Mouse (Mus musculus): ENCODE data around the gene Jmjd8. TPM values are rescaled to one million over a fixed set of nuclear protein-coding genes. Genes with fewer than 3 reads are reported as not detected.
"Not testable (repeated sequence)": the region's sequence is repeated elsewhere in the genome, so short reads cannot be mapped to it uniquely, and the experiment has no call there.

Jmjd8 gene
- total and polyA plus RNA-seq, 2 experiments from 2014 or later: 26.2 to 32.2 TPM

GRCm38 (mm10) chr17:25869954-25870353 lies 41.3 kb downstream of the Jmjd8 start:
- H3K36me3 ChIP-seq (replicated peaks; ENCODE audit: control insufficient read depth, insufficient read depth, low read length): 0 out of 2 replicates have a peak, but pooled peaks cover under 1% of the 10 kb centered on the region
- no peak overlapping the region for H3K4me3 ChIP-seq (ENCODE audit: low read depth, low read length)
- TF ChIP-seq CTCF (IDR thresholded peaks at IDR 0.05; ENCODE audit: low read depth): no peak
- TF ChIP-seq EP300 (IDR thresholded peaks at IDR 0.05; ENCODE audit: low read depth): no peak
- H3K9ac ChIP-seq (replicated peaks; ENCODE audit: low read depth, low read length): no peak overlapping the region
- ATAC-seq (ENCODE audit: insufficient read depth, low read depth) (no peak), DNase-seq (ENCODE audit: low spot score) (no peak)
- no peaks in the 10 kb centered on the region for H3K9me3 ChIP-seq (replicated peaks; ENCODE audit: control insufficient read depth, low read length)
- H3K4me1 ChIP-seq (ENCODE audit: control insufficient read depth, insufficient read depth): peaks cover 20% of the 10 kb centered on the region
- H3K27me3 ChIP-seq (ENCODE audit: control insufficient read depth, insufficient read depth, low read length): no peaks in the 10 kb centered on the region
- no peak overlapping the region for H3K4me2 ChIP-seq (ENCODE audit: low read depth, low read length)
- 90% methylated on average over 2 of the region's 2 CpGs for WGBS
- H3K27ac ChIP-seq (ENCODE audit: low read depth): no peak overlapping the region

- H3K4me2 ChIP-seq (ENCODE audit: low read depth, low read length); DNase-seq (ENCODE audit: low spot score); H3K9ac ChIP-seq (replicated peaks; ENCODE audit: low read depth, low read length); H3K9me3 ChIP-seq (replicated peaks; ENCODE audit: control insufficient read depth, low read length); H3K36me3 ChIP-seq (replicated peaks; ENCODE audit: control insufficient read depth, insufficient read depth, low read length); H3K27me3 ChIP-seq (ENCODE audit: control insufficient read depth, insufficient read depth, low read length); H3K4me3 ChIP-seq (ENCODE audit: low read depth, low read length); ATAC-seq (ENCODE audit: insufficient read depth, low read depth); H3K27ac ChIP-seq (ENCODE audit: low read depth): not testable (repeated sequence)
- H3K4me1 ChIP-seq (ENCODE audit: control insufficient read depth, insufficient read depth): peaks cover 23% of the 10 kb centered on the region
Observed at GRCm38 (mm10) chr17:25871566-25871965, 42.9 kb downstream of the Jmjd8 start.

- TF ChIP-seq CTCF (IDR thresholded peaks at IDR 0.05; ENCODE audit: low read depth) (no peak), EP300 (IDR thresholded peaks at IDR 0.05; ENCODE audit: low read depth) (no peak)
- no peak overlapping the region for H3K4me2 ChIP-seq (ENCODE audit: low read depth, low read length)
- H3K27ac ChIP-seq (ENCODE audit: low read depth): no peak overlapping the region
- no peak overlapping the region for H3K9ac ChIP-seq (replicated peaks; ENCODE audit: low read depth, low read length)
- ATAC-seq (ENCODE audit: insufficient read depth, low read depth) (no peak), DNase-seq (ENCODE audit: low spot score) (no peak)
- H3K4me1 ChIP-seq (ENCODE audit: control insufficient read depth, insufficient read depth): peaks cover 18% of the 10 kb centered on the region; the same call in 1 of the 2 replicates
- 81% methylated on average over 3 of the region's 3 CpGs for WGBS
- H3K4me3 ChIP-seq (ENCODE audit: low read depth, low read length): no peak overlapping the region
- no peaks in the 10 kb centered on the region for H3K27me3 ChIP-seq (ENCODE audit: control insufficient read depth, insufficient read depth, low read length)
- no peaks in the 10 kb centered on the region for H3K9me3 ChIP-seq (replicated peaks; ENCODE audit: control insufficient read depth, low read length)
- H3K36me3 ChIP-seq (replicated peaks; ENCODE audit: control insufficient read depth, insufficient read depth, low read length): no peaks in the 10 kb centered on the region
Observed at GRCm38 (mm10) chr17:25872676-25873075, 44.0 kb downstream of the Jmjd8 start.

GRCm38 (mm10) chr17:25873405-25874147 lies 44.9 kb downstream of the Jmjd8 start:
- ATAC-seq (ENCODE audit: insufficient read depth, low read depth) (no peak), DNase-seq (ENCODE audit: low spot score) (no peak)
- Histone ChIP-seq H3K4me1 (ENCODE audit: control insufficient read depth, insufficient read depth) (peaks cover 18% of the 10 kb centered on the region; the same call in 1 of the 2 replicates), H3K27ac (ENCODE audit: low read depth) (0 out of 2 replicates have a peak overlapping the region, but pooled peaks have one; percentile 21), H3K4me2 (ENCODE audit: low read depth, low read length) (no peak overlapping the region), H3K9me3 (replicated peaks; ENCODE audit: control insufficient read depth, low read length) (no peaks in the 10 kb centered on the region), H3K9ac (replicated peaks; ENCODE audit: low read depth, low read length) (no peak overlapping the region), H3K4me3 (ENCODE audit: low read depth, low read length) (no peak overlapping the region), H3K36me3 (replicated peaks; ENCODE audit: control insufficient read depth, insufficient read depth, low read length) (no peaks in the 10 kb centered on the region), H3K27me3 (ENCODE audit: control insufficient read depth, insufficient read depth, low read length) (no peaks in the 10 kb centered on the region)
- WGBS: 76% methylated on average over 11 of the region's 11 CpGs
- TF ChIP-seq EP300 (IDR thresholded peaks at IDR 0.05; ENCODE audit: low read depth) (no peak), CTCF (IDR thresholded peaks at IDR 0.05; ENCODE audit: low read depth) (no peak)

DNA sequence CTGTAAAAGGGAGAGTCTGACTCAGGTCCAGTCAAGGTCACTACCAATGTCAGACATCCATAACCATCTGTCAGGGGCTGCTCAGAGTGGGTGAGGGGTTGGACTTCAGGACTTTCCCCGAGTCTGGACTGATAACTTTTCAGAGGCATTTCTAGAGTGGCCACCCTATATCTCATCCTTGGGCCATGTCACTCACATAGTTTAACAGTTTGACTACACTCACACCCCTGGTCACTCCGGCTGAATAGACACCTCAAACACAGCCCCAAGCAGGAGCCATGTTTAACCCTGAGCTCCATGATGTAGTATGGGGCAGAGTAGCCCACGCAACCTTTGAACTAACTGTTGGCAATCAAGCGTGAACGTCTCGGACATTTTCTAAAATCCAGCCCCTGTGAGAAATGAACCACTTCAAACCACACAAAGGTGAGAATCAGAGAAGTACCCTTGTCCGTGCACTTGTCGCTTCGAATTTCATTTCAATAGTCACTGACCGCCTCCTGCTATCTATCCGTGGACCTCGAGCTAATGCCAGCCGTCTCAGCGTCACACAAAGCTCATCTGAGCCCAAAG lies 45.6 kb downstream of the Jmjd8 start:
- no peak for DNase-seq (ENCODE audit: low spot score)
- WGBS: 10% methylated on average over 14 of the region's 14 CpGs
- peak overlapping the region; percentile 66 for H3K9ac ChIP-seq (replicated peaks; ENCODE audit: low read depth, low read length)

More for the DNA sequence above, 45.6 kb downstream of the Jmjd8 start:
- no peak; the same call in 1 of the 2 replicates for ATAC-seq (ENCODE audit: insufficient read depth, low read depth)
- no peak for TF ChIP-seq CTCF (IDR thresholded peaks at IDR 0.05; ENCODE audit: low read depth)
- no peak for TF ChIP-seq EP300 (IDR thresholded peaks at IDR 0.05; ENCODE audit: low read depth)
- Histone ChIP-seq H3K4me1 (ENCODE audit: control insufficient read depth, insufficient read depth) (peaks cover 18% of the 10 kb centered on the region; the same call in 1 of the 2 replicates), H3K36me3 (replicated peaks; ENCODE audit: control insufficient read depth, insufficient read depth, low read length) (no peaks in the 10 kb centered on the region), H3K9me3 (replicated peaks; ENCODE audit: control insufficient read depth, low read length) (no peaks in the 10 kb centered on the region), H3K4me2 (ENCODE audit: low read depth, low read length) (peak overlapping the region; percentile 90), H3K27ac (ENCODE audit: low read depth) (peak overlapping the region; percentile 94), H3K4me3 (ENCODE audit: low read depth, low read length) (peak overlapping the region; percentile 80), H3K27me3 (ENCODE audit: control insufficient read depth, insufficient read depth, low read length) (no peaks in the 10 kb centered on the region)

All from heart, postnatal 0 days (tissue).